Mouse (Mus musculus) brain, embryonic 14.5 days (tissue): ENCODE measurements at regions not wholly inside any gene's neighbourhood (a gene's known extent, or its start where the extent isn't known, plus 50 kb on each side); places are given as distances from the start of the nearest gene placed in this dataset.

ENCODE experiments used
- CTCF ChIP-seq: fragments of 200-500 bp; IDR thresholded peaks from 2 replicates; pipeline ENCODE4 v1.5.1; 2012; ENCODE audit warnings: inconsistent platforms, mild to moderate bottlenecking, moderate library complexity, borderline replicate concordance; ENCODE audit not compliant: insufficient read depth, insufficient read length; ENCODE audit errors: extremely low read depth
- POLR2A ChIP-seq: fragments of 200-500 bp; IDR thresholded peaks from 2 replicates; pipeline ENCODE4 v1.6.1; 2012; ENCODE audit warnings: mild to moderate bottlenecking, inconsistent platforms, borderline replicate concordance; ENCODE audit not compliant: poor library complexity, insufficient read depth, insufficient read length, severe bottlenecking; ENCODE audit errors: extremely low read depth

DNA sequence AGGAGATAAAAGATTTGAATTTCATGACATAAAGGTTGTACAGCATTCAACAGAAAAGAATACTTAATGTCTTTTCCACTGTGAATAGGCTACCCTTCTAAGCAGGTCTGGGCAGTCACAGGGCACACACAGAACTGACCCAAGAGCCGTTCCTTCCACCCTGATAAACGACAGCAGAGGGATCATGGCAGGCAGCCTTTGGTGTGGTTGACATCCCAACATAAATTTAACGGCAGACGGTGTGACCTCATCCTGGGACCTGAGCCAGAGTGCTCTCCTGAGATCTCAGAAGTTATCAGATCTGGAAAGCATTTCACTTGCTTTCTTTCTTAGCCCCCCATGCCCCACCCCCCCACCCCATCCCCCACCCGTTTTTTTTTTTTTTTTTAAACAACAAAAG lies 290.1 kb downstream of the Sox4 start:
- TF ChIP-seq POLR2A (no peak), CTCF (no peak)
